Mouse (Mus musculus): ENCODE measurements around the gene Mcm10.

GRCm38 (mm10) chr2:5014616-5015015, 2.0 kb upstream of the Mcm10 start:
- TF ChIP-seq POLR2A (IDR thresholded peaks at IDR 0.05; ENCODE audit: control insufficient read depth, low read depth, low read length) (no peak), CTCF (IDR thresholded peaks at IDR 0.05; ENCODE audit: control insufficient read depth, insufficient read depth, insufficient replicate concordance, low read depth, low read length) (no peak)

Data from testis, adult 2 months (tissue).